Mouse (Mus musculus) gastrocnemius, adult 2 months (tissue): ENCODE data around the gene Itgb4. TPM values are rescaled to one million over a fixed set of nuclear protein-coding genes. Genes with fewer than 3 reads are reported as not detected.

Experiments
- DNase-seq: peaks from one replicate; pipeline ENCODE4 v3.0.0; 2022
- H3K27ac ChIP-seq: fragments of 200-600 bp; 2 replicates; pipeline ENCODE4 v1.8.1; 2022; ENCODE audit warnings: mild to moderate bottlenecking
- H3K4me3 ChIP-seq: fragments of 200-600 bp; 2 replicates; pipeline ENCODE4 v1.8.1; 2022; ENCODE audit warnings: mild to moderate bottlenecking, moderate library complexity
- CTCF ChIP-seq: fragments of 200-600 bp; IDR thresholded peaks from 2 replicates; pipeline ENCODE4 v1.8.1; 2022; ENCODE audit warnings: antibody characterized with exemption, mild to moderate bottlenecking, moderate library complexity
- intact Hi-C: fragments of 180-260 bp; cut with DNase I; formaldehyde crosslinking; loops from one replicate; pipeline ENCODE4 v1.15.1; 2025
- long read RNA-seq, 2 experiments: library from polyadenylated mRNA; stranded (forward); transcript quantifications; one replicate each; pipeline ENCODE4 v2.0.0; 2021
- total RNA-seq, 2 experiments: library from RNA; stranded (reverse); gene quantifications; 2 replicates each; pipeline ENCODE4 v1.2.3; 2021

The Itgb4 gene
- total RNA-seq = 1 to 10 TPM; 4.2 to 4.5 TPM
- long read RNA-seq, experiment 1, full-length matches to known transcripts = 1 of 3 reads
- long read RNA-seq, experiment 1, partial matches to known transcripts = 1 of 3 reads
- long read RNA-seq, experiment 1, other reads (novel, unspliced or antisense) = 1 of 3 reads
- long read RNA-seq, experiment 2, full-length matches to known transcripts = 1 of 2 reads
- long read RNA-seq, experiment 2, partial matches to known transcripts = 0 of 2 reads
- long read RNA-seq, experiment 2, other reads (novel, unspliced or antisense) = 1 of 2 reads

DNA sequence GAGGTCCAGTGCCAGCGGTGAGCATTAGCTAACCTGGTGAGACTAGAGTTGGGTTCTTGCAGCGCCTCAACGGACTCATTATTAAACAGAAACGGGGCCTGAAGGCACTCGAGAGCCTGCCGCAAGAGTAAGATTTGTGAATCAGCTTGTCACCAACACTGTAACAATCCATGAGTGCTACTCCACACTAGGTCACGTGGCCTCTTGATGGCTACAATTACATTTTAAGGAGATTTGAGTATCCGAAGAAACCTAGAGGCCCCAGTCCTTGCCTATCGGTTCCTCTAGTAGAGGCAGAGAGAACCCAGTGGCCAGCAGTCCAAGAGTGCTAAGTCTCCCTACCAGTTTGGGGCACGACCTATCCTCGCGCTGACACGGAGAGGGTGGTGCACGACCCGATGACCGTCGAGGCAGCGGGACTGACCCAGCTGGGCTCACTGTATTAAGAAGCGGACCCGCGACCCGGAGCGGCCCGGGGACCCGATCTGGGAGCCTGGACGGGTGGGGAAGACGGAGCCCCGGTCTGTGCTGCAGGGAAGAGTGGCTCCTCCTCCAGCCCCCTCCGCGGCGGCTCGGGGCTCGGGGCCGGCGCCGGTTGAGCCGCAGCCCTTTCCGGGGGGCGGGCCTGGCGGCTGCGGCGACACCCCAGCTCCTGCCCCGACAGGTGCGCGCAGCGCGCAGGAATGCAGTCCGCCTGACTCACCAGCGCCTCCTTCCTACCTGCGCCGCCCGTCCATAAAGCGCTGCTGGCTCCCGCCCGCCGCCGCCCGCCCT, at the start of gene Itgb4:
Itgb4 (plus strand) TSS at position 401 of the 774 bp plus-strand sequence.
- peak within 1 kb of the TSS; percentile 69 for H3K4me3 ChIP-seq
- H3K27ac ChIP-seq = peak within 1 kb of the TSS; percentile 74
- no peak for DNase-seq
- TF ChIP-seq CTCF = no peak
- intact Hi-C loops = no loop called here

DNA sequence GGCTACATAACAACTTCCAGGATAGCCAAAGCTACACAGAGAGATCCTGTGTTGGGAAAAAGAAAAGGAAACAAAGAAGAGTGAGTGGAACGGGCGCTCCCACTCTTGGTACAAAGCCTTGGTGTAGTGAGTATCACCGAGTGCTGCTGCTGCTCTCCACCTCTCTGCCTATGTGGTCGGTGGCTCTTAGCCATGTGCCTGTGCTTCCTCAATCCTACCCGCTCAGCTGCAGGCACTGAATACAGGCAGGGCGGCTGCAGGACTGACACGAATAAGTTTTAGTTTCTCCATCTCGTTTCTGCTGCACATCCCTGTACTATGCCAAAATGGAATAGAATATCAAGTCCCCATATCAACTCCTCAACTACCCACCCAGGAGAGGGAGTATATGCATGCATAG, 45.5 kb upstream of the Itgb4 start:
- intact Hi-C loops = no loop called here
- H3K4me3 ChIP-seq = no peak overlapping the region
- no peak for TF ChIP-seq CTCF
- H3K27ac ChIP-seq = no peak overlapping the region
- DNase-seq = no peak

DNA sequence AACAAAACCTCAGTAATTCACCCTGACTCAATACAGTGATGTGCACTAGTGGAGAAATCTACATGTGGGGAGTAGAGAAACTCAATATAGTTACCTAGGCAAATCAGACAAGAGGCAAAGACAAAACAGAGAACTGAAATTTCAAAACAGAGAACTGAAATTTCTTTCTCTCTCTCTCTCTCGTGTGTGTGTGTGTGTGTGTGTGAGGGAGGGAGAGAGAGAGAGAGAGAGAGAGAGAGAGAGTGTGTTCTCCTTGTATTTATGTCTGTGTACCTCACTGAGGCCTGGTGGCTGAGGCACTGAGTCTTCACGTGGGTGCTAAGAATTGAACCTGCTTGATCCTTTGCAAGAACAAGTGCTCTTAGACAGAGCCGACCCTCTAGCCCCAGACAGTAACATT, 44.7 kb upstream of the Itgb4 start:
- intact Hi-C loops = no loop called here
- Histone ChIP-seq H3K27ac (no peak overlapping the region), H3K4me3 (no peak overlapping the region)
- no peak for DNase-seq
- TF ChIP-seq CTCF = no peak

DNA sequence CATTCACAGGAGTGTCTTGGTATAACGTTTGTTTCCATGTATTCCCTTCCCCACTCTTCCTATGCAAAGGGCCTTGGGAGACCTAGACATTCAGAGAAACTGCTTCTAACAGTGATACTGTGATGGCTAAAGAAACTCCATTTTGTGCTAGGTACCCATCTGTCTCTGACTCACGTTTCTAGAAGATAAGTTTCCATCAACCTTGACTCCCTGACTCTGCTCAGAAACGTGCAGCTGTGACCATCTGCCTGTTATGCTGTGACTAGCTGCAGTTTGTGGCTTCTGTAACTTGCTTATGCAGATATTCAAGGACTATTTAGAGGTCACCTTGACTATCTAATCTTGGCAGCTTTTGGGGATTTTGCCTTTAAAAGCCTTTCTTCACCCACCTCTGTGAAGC, 43.3 kb upstream of the Itgb4 start:
- no peak for DNase-seq
- Histone ChIP-seq H3K4me3 (no peak overlapping the region), H3K27ac (no peak overlapping the region)
- intact Hi-C loops = no loop called here
- TF ChIP-seq CTCF = no peak

DNA sequence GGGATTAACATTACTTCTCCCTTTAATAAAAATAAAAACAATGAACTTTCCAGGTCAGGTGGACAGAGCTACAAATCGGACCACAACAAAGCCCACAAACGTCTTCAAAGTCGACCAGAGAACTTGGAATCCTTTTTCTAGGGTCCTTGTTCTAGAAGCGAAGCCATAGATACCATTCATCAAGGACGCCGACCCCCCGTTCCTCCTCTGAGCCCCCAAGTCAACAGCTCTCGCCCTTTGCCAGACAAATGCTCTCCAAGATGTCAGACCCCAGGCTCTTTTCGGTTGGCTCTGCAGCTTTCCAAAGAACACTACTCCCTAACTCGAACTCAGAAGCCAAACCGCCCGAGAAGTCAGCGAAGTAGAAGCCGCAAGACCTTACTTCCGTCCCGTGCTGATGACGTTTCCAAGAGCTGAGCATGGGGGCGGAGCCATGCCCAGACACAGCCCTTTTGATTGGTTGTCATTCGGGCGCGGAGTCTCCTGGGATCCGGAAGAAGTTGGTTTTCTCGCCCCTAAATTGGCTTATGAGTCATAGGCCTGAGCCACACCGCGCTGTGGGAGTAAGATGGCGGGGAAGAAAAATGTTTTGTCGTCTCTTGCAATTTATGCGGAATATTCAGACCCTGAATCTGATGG, 41.3 kb upstream of the Itgb4 start, which contains the start of the genes Sap30bp and Recql5:
Sap30bp (plus strand) TSS at position 175 of the 639 bp plus-strand sequence.
Recql5 (minus strand) TSS at position 370 of the 639 bp plus-strand sequence.
- peak within 1 kb of the TSS; percentile 91 for H3K27ac ChIP-seq
- TF ChIP-seq CTCF = no peak
- H3K4me3 ChIP-seq = peak within 1 kb of the TSS; percentile 100
- intact Hi-C loops = no loop called here
- DNase-seq = peak; percentile 97

DNA sequence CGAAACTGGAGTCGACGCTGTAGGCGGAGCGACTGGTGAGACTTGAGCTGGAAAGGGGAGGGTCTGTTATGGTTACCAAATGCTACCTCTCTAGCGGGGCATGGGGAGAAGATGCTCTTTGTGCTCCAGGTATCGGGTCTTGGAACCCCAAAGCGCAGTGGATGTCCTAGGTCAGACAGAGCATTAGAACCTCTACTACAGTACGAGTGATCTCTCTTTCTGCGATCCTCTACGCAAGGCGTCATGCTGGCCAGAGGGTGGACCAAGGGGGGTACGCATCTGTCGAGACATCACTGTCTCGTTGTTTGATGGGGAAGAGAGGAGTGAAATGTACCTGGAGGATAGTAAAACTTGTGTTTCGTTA, 40.8 kb upstream of the Itgb4 start:
- intact Hi-C loops = loop anchor here (2.0 kb wide), 1 partner anchor 87 kb away; no protein-coding TSS in a partner anchor
- DNase-seq = no peak
- Histone ChIP-seq H3K4me3 (peak overlapping the region; percentile 100), H3K27ac (peak overlapping the region; percentile 91)
- no peak for TF ChIP-seq CTCF

DNA sequence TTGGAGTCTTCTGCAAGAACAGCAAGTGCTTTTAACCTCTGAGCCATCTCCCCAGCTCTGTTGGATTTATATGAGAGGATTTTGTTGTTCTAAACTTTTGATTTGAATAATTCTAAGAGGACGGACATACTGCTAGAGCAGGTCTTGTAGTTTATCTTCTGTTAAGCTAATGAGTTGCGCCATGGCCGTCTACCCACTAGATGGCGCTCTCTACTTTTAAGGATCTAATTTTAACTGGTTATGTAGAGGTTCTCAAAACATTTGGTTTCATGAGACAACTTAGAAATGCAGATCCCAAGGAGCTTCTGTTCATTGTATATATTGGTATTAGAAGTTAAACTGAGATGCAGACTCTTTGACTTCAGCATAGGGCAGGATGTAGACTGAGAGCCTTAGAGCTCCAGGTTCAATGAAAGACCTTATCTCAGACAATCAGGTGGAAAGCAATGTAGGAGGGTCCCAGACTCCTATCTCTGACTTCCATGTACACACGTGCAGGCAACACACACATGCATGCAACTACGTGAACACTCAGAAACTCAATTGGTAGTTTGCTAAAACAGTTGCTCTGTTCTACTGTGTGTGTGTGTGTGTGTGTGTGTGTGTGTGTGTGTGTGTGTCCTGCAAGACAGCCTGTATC, 34.7 kb upstream of the Itgb4 start:
- peak; percentile 61 for DNase-seq
- H3K4me3 ChIP-seq = no peak overlapping the region
- intact Hi-C loops = loop anchor here (1.0 kb wide), 1 partner anchor 59 kb away; no protein-coding TSS in a partner anchor
- no peak overlapping the region for H3K27ac ChIP-seq
- TF ChIP-seq CTCF = peak; percentile 95

DNA sequence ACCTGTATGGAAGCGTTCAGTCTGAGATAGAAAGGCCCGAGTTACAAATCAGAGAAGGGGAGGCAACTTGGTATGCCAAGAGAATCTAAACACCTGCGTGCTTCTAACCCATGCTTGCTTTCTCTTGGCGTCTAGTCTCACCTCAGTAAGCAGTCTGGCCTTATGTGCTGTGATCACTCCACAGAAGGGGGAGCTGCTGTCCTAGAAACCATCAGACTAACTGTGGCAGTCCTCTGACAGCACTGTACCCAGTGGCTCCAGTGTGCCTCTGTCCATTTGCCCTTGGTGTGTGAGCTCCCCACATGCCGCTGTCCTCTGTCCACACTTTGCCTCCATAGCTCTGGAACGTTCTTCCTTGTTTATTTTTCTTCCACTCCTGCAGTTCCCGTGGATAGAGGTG, 32.5 kb upstream of the Itgb4 start:
- Histone ChIP-seq H3K27ac (no peak overlapping the region), H3K4me3 (no peak overlapping the region)
- TF ChIP-seq CTCF = peak; percentile 9; the same call in 1 of the 2 replicates
- no peak for DNase-seq
- intact Hi-C loops = no loop called here

DNA sequence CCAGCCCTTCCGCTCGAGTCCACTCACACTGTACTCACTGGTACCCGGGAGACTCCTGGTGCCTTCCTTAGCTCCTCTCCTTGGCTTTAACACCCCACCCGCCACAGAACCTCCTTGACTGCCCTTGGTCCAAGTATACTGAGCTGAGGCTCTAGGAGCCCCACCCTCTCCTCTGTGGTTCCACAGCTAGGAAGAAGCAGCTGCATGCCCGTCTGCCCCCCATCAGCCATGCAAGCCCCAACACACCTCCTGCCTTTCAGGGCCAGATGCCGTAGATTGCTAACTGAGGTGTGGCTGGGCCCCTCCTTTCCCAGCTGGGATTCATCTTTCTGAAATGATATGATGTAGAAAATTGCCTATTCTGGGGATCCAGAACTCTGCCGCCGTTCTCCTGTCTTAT, 29.3 kb upstream of the Itgb4 start:
- no peak for DNase-seq
- H3K4me3 ChIP-seq = no peak overlapping the region
- H3K27ac ChIP-seq = no peak overlapping the region
- no peak for TF ChIP-seq CTCF
- intact Hi-C loops = no loop called here

DNA sequence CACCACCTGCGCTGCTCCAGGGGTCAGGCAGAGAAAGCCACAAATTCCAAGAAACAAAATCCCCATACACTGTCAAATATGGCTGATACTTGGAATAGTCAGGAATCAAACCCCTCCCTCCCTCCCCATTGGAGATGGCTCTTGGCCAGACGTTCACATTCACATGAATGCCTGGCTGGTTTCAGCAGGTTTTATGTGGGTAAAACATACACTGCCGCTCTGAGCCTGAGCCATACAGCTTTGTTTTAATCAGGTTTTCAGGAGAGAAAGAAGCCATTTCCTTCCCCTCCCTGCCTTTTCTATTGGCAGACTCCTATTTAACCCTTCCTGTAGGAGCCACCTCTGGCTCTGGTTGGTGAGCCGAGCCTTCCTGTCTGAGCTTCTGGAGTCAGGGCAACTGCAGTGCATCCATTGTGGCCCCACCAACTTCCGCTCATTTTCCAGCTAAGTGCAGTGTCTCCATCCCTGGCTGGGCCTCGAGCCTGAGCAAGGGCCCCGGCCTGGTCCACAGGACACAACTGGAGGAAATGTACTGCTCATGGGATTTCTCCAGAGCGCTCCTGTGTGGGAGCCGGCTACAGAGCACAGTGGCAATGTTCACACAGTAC, 28.2 kb upstream of the Itgb4 start:
- TF ChIP-seq CTCF = no peak
- intact Hi-C loops = no loop called here
- Histone ChIP-seq H3K27ac (peak overlapping the region; percentile 63), H3K4me3 (no peak overlapping the region)
- no peak for DNase-seq

DNA sequence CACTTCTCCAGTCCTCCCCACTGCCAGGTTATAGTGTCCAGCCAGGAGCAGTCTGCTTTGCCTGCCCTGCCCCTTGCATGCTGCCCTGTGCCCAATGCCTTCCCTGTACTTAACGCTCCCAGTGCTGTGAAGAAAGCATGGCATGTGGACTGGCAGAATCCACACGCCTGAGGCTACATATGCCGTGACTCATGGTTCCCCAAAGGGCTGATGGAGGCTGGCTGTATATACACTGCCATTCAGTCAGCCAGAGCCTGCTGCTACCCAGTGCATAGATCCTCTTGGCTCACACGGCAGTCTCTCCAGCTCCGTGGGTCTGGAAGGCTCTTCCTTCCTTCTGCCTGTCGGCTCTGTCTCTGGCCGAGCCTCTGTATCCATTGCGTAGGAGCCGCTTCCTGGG, 26.2 kb upstream of the Itgb4 start:
- intact Hi-C loops = no loop called here
- no peak for DNase-seq
- no peak overlapping the region for H3K4me3 ChIP-seq
- H3K27ac ChIP-seq = no peak overlapping the region
- no peak for TF ChIP-seq CTCF

DNA sequence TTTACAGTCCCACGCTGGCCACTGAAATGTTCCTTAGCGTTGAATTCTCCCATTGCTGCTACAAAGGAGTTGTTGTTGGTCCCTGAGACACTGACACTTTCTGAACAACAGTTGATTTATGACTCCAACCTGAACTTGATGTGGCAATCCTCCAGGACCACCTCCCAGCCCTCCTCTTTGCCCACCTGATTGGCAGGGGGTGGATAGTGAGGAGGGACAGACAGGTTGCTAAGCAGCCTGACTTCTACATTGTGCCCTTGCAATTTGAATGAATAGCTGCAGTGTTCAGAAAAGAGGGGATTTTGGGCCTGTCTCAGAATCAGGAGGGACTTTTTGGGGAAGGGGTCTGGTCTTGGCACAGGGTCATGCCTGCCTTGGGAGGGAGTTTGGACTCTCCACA, 23.8 kb upstream of the Itgb4 start:
- no peak overlapping the region for H3K4me3 ChIP-seq

More for the DNA sequence above, 23.8 kb upstream of the Itgb4 start:
- no peak for DNase-seq
- intact Hi-C loops = no loop called here
- H3K27ac ChIP-seq = peak overlapping the region; percentile 9; the same call in 1 of the 2 replicates
- no peak for TF ChIP-seq CTCF
